Comparison of ENCODE assay signal across 14 mouse cellular contexts in genomic region chr8:118879939-118880825, GRCm38 (mm10).
A peak's percentile ranks its signal among the peaks of the same experiment; 100 is the strongest.
DNase-seq lines count a peak whose midpoint lies in the region; ATAC-seq and TF ChIP-seq lines count a peak whose summit lies in the region.
"Had no signal": no experiment of that assay in that cellular context is flagged by ENCODE, and none has a peak within 500 bp of the region (broad histone marks: within the 10 kb centered on the region; RNA-seq: fewer than 3 reads in every experiment).

No protein-coding gene starts in this region.

- intact Hi-C loops in left cerebral cortex, postnatal 36 days (cut with DNase I) = loop anchor here (10.0 kb wide), 1 partner anchor 185 kb away; no protein-coding TSS in a partner anchor

- 55% methylated on average over 11 of the region's 11 CpGs for WGBS in hindbrain, postnatal 0 days
- 89% methylated on average over 11 of the region's 11 CpGs for WGBS in hindbrain, embryonic 10.5 days
- WGBS in cerebellum, adult 2 months = 33% methylated on average over 11 of the region's 11 CpGs

- TF ChIP-seq CTCF in hindbrain, postnatal 0 days (IDR thresholded peaks at IDR 0.05; ENCODE audit: low read depth) = no peak
- TF ChIP-seq CTCF in cerebellum, adult 2 months (IDR thresholded peaks at IDR 0.05; ENCODE audit: borderline replicate concordance, insufficient read depth, low read depth, low read length) = no peak

- no peaks in the 10 kb centered on the region for H3K4me1 ChIP-seq in hindbrain, postnatal 0 days (ENCODE audit: insufficient read depth, low read length)
- H3K4me1 ChIP-seq in hindbrain, embryonic 10.5 days (replicated peaks) = no peaks in the 10 kb centered on the region
- H3K4me1 ChIP-seq in cerebellum, adult 2 months (ENCODE audit: control insufficient read depth, insufficient read depth, low read length) = peaks cover 20% of the 10 kb centered on the region
- H3K4me1 ChIP-seq: heart, embryonic 10.5 days had no signal

- H3K9me3 ChIP-seq in hindbrain, postnatal 0 days (ENCODE audit: low read length) = no peaks in the 10 kb centered on the region
- no peaks in the 10 kb centered on the region for H3K9me3 ChIP-seq in hindbrain, embryonic 10.5 days
- H3K9me3 ChIP-seq: heart, embryonic 10.5 days; midbrain, embryonic 12.5 days had no signal

- peak overlapping the region; percentile 65; the same call in 1 of the 2 replicates for H3K27ac ChIP-seq in hindbrain, postnatal 0 days
- H3K27ac ChIP-seq in hindbrain, embryonic 10.5 days = no peak overlapping the region
- H3K27ac ChIP-seq in cerebellum, adult 2 months (ENCODE audit: insufficient read depth, low read length) = peak overlapping the region; percentile 58
- H3K27ac ChIP-seq: heart, embryonic 10.5 days; midbrain, embryonic 12.5 days had no signal

- ATAC-seq in hindbrain, postnatal 0 days = no peak
- ATAC-seq: CD4-positive, CD25-positive, alpha-beta regulatory T cell, adult 4 months; Patski had no signal

- no peaks in the 10 kb centered on the region for H3K36me3 ChIP-seq in hindbrain, postnatal 0 days (ENCODE audit: insufficient read depth, low read length)
- H3K36me3 ChIP-seq in hindbrain, embryonic 10.5 days = no peaks in the 10 kb centered on the region
- H3K36me3 ChIP-seq: heart, embryonic 10.5 days; midbrain, embryonic 12.5 days had no signal

- no peak overlapping the region for H3K4me2 ChIP-seq in hindbrain, postnatal 0 days (ENCODE audit: low read depth, low read length)
- H3K4me2 ChIP-seq: midbrain, embryonic 12.5 days had no signal

- no peak overlapping the region for H3K4me3 ChIP-seq in hindbrain, postnatal 0 days (ENCODE audit: low read length)
- H3K4me3 ChIP-seq in hindbrain, embryonic 10.5 days = no peak overlapping the region
- no peak overlapping the region for H3K4me3 ChIP-seq in cerebellum, adult 2 months (replicated peaks; ENCODE audit: insufficient read depth, low read depth, low read length)
- H3K4me3 ChIP-seq: heart, embryonic 10.5 days; midbrain, embryonic 12.5 days had no signal

- peak; percentile 28; the same call in 1 of the 2 replicates for TF ChIP-seq POLR2A in cerebellum, adult 2 months (IDR thresholded peaks at IDR 0.05; ENCODE audit: borderline replicate concordance, insufficient read depth, low read length)

- H3K9ac ChIP-seq in hindbrain, postnatal 0 days (replicated peaks; ENCODE audit: low read length) = no peak overlapping the region
- H3K9ac ChIP-seq: midbrain, embryonic 12.5 days had no signal

- peak; percentile 64 for DNase-seq in hindbrain, postnatal 0 days (ENCODE audit: low spot score)
- DNase-seq in hindbrain, embryonic 10.5 days (ENCODE audit: low spot score) = no peak
- DNase-seq in cerebellum, adult 2 months = peak; percentile 83 to 92
- DNase-seq in frontal cortex, postnatal 36 days (ENCODE audit: low spot score in 2 of 2) = peak; percentile 52 to 62
- DNase-seq in left cerebral cortex, postnatal 36 days (ENCODE audit: low spot score in 2 of 2) = peak; percentile 31 to 32
- DNase-seq in urinary bladder, postnatal 14 days (ENCODE audit: low spot score) = no peak
- DNase-seq in urinary bladder, postnatal 25 days (ENCODE audit: low spot score) = no peak
- DNase-seq in retina, embryonic 14.5 days (ENCODE audit: low spot score) = no peak
- DNase-seq: adrenal gland, adult 8-10 months; lung, adult 18-20 months had no signal

- no peaks in the 10 kb centered on the region for H3K27me3 ChIP-seq in hindbrain, postnatal 0 days (ENCODE audit: insufficient read depth, low read length)
- H3K27me3 ChIP-seq in hindbrain, embryonic 10.5 days (ENCODE audit: insufficient read depth, poor library complexity, severe bottlenecking) = no peaks in the 10 kb centered on the region
- no peaks in the 10 kb centered on the region for H3K27me3 ChIP-seq in cerebellum, adult 2 months (ENCODE audit: control insufficient read depth, insufficient read depth, low read length)
- H3K27me3 ChIP-seq: midbrain, embryonic 12.5 days; Patski had no signal

Comparison
In these comparisons a context has a peak if more than half of its experiments do, and no peak if none do; other contexts are left out.
1. DNase-seq: peak in hindbrain, postnatal 0 days (single experiment), cerebellum, adult 2 months (2 of 2), frontal cortex, postnatal 36 days (2 of 2) and left cerebral cortex, postnatal 36 days (2 of 2); none in hindbrain, embryonic 10.5 days (single experiment), urinary bladder, postnatal 14 days (single experiment), urinary bladder, postnatal 25 days (single experiment) and retina, embryonic 14.5 days (single experiment).